Mouse (Mus musculus): Measurements from ENCODE around the gene Pkp1.

DNA sequence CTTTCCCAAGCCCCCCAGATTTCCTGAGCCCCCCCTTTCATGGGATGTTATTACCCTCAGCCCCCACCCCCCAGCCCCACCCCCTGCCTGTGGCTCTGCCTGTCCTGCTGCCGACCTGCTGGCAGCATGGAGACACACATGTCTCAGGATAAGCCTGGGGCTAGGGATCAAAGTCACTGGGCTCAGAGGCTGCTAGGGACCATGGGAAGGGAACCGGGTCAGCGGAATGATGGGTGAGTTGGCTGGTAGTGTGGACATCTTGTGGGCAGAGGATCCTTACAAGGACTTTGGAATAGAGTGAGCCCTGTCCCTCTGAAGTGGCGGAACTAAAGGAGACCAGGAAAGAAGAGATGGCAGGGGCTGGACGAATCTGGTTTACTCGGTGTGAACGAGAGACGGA is 84.0 kb downstream of the Pkp1 start:
- TF ChIP-seq CTCF (IDR thresholded peaks at IDR 0.05; ENCODE audit: insufficient read depth, low read length) (no peak), POLR2A (IDR thresholded peaks at IDR 0.05; ENCODE audit: borderline replicate concordance, extremely low read depth, low read depth, low read length) (no peak)
